In the genomic region with DNA sequence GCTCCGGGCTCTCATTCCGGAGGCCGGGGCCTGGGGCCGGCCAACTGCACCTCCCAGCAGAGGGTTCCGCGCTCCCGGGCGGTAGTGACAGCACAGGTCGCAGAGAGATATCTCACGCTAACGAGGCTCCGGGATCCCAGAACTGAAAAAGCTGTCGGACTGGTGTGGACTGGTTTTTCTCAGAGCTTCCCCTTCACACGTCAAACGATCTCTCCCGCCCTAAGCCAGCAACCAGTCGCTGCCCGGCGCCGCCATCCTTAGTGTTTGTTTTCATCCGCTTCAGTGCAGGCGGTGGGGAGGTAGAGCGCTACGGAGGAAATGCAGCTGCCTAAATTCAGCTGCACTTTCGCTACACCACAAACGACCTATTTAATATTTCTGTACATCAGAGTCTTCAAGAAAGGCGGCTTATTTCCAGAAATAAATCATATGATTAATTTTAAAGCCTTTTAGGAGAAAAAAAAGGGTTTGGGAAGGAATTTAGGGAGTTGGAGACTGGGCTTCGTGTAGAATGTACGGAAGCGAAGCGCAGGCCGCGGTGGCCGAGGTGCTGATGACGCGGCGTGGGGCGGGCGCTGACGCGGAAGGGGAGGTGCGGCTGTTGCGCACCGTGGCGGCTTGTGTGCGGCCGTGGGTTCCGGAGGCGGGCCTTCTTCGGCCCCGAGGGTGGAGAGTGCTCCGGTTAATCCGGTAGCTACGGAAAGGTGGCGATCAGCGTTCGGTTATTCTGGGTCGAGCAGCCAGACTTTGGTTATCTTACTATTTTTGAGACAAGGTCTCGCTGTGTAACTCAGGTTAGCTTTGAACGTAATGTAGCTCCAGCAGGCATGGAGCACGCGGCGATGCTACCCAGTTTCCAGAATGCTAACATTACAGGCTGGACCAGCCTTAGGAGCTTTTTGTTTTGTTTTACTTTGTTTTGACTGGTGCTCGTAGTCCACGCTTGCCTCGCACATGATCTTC, we compare ENCODE assay signal across 8 mouse cellular contexts. TPM values are rescaled to one million over a fixed set of nuclear protein-coding genes. Genes with fewer than 3 reads are reported as not detected.
DNase-seq lines count a peak whose midpoint lies in the region; ATAC-seq and TF ChIP-seq lines count a peak whose summit lies in the region.

A gene (minus strand): TSS at position 305 of the 963 bp plus-strand sequence.
A gene (plus strand): TSS at position 581 of the 963 bp plus-strand sequence.

- DNase-seq in ES-E14 (ENCODE audit: low read depth, low spot score), result peak; percentile 77
- peak; percentile 90 for DNase-seq in cerebellum, adult 11-12 months
- peak; percentile 93 for DNase-seq in heart, postnatal 4 days
- peak; percentile 85 to 89 for DNase-seq in layer of hippocampus, adult 8-10 months (ENCODE audit: low spot score in 2 of 2)
- peak; percentile 86 for DNase-seq in ovary, adult 18-20 months (ENCODE audit: low spot score)
- DNase-seq in thymus, postnatal 0 days (ENCODE audit: low spot score), result peak; percentile 95

- no peaks in the 10 kb centered on the region for H3K9me3 ChIP-seq in ES-E14 (ENCODE audit: control insufficient read depth, insufficient read depth, low read depth, low read length)
- H3K9me3 ChIP-seq in forebrain, embryonic 16.5 days (ENCODE audit: control insufficient read depth, low read length), result no peaks in the 10 kb centered on the region
- H3K9me3 ChIP-seq in lung, embryonic 15.5 days, result no peaks in the 10 kb centered on the region

- H3K27ac ChIP-seq in ES-E14 (ENCODE audit: insufficient read depth, low read depth, low read length, poor library complexity, severe bottlenecking), result peak within 1 kb of the TSS; percentile 85
- peak within 1 kb of the TSS; percentile 83 for H3K27ac ChIP-seq in forebrain, embryonic 16.5 days (ENCODE audit: low read length)
- peak within 1 kb of the TSS; percentile 75 for H3K27ac ChIP-seq in lung, embryonic 15.5 days

- no peaks in the 10 kb centered on the region for H3K27me3 ChIP-seq in forebrain, embryonic 16.5 days (replicated peaks; ENCODE audit: control insufficient read depth, insufficient read depth, low read length)
- H3K27me3 ChIP-seq in lung, embryonic 15.5 days, result no peaks in the 10 kb centered on the region

- H3K4me3 ChIP-seq in ES-E14 (ENCODE audit: insufficient read depth in 1 of 2, low read depth in 1 of 2, low read length in 2 of 2, poor library complexity in 1 of 2, severe bottlenecking in 1 of 2), result peak within 1 kb of the TSS; percentile 85 to 95
- peak within 1 kb of the TSS; percentile 99 for H3K4me3 ChIP-seq in forebrain, embryonic 16.5 days (replicated peaks; ENCODE audit: low read length)
- H3K4me3 ChIP-seq in lung, embryonic 15.5 days, result peak within 1 kb of the TSS; percentile 97

- H3K9ac ChIP-seq in ES-E14 (ENCODE audit: insufficient read depth, low read depth, low read length, poor library complexity, severe bottlenecking), result peak within 1 kb of the TSS; percentile 94
- peak within 1 kb of the TSS; percentile 87 for H3K9ac ChIP-seq in forebrain, embryonic 16.5 days (replicated peaks; ENCODE audit: low read depth, low read length)
- peak within 1 kb of the TSS; percentile 81 for H3K9ac ChIP-seq in lung, embryonic 15.5 days

- ATAC-seq in forebrain, embryonic 16.5 days, result peak; percentile 99
- ATAC-seq in lung, embryonic 15.5 days (ENCODE audit: borderline replicate concordance, extremely low read depth, low FRiP score, low TSS enrichment), result peak; percentile 99

- peaks cover 0 to 5% of the 10 kb centered on the region in 2 experiments; a peak in 2 of 4 replicates for H3K4me1 ChIP-seq in ES-E14 (ENCODE audit: control insufficient read depth in 2 of 2, insufficient read depth in 2 of 2, low read length in 2 of 2, poor library complexity in 1 of 2)
- H3K4me1 ChIP-seq in forebrain, embryonic 16.5 days (replicated peaks; ENCODE audit: control insufficient read depth, insufficient read depth, low read length), result peaks cover 17% of the 10 kb centered on the region
- peaks cover 18% of the 10 kb centered on the region for H3K4me1 ChIP-seq in lung, embryonic 15.5 days

- H3K36me3 ChIP-seq in ES-E14 (ENCODE audit: control insufficient read depth, insufficient read depth, low read length, poor library complexity, severe bottlenecking), result peaks cover 8% of the 10 kb centered on the region; the same call in 1 of the 2 replicates
- no peaks in the 10 kb centered on the region for H3K36me3 ChIP-seq in forebrain, embryonic 16.5 days (ENCODE audit: control insufficient read depth, insufficient read depth)
- no peaks in the 10 kb centered on the region for H3K36me3 ChIP-seq in lung, embryonic 15.5 days

- WGBS in forebrain, embryonic 16.5 days, result under 1% methylated on average over 66 of the region's 66 CpGs
- WGBS in lung, embryonic 15.5 days, result under 1% methylated on average over 66 of the region's 66 CpGs

- in situ Hi-C loops in ES-E14 (cut with MboI; ENCODE audit: low sequenced_read_pairs in 2 of 2, unreplicated experiment in 2 of 2), result no loop called here

- H3K4me2 ChIP-seq in forebrain, embryonic 16.5 days (ENCODE audit: low read length), result peak within 1 kb of the TSS; percentile 89
- H3K4me2 ChIP-seq in lung, embryonic 15.5 days, result peak within 1 kb of the TSS; percentile 80

TF ChIP-seq in ES-E14, 5 proteins besides CTCF, POLR2A, EP300 and RAD21:
- peak; percentile 45; the same call in 1 of the 2 replicates for TF ChIP-seq CHD2 (IDR thresholded peaks at IDR 0.05; ENCODE audit: low read depth, low read length)
- no peak for TF ChIP-seq MAFK (IDR thresholded peaks at IDR 0.05; ENCODE audit: insufficient read depth, low read depth, low read length)
- peak; percentile 100 for TF ChIP-seq ZC3H11A (IDR thresholded peaks at IDR 0.05; ENCODE audit: borderline replicate concordance, low read depth, low read length)
- peak; percentile 71; the same call in 1 of the 2 replicates for TF ChIP-seq HCFC1 (IDR thresholded peaks at IDR 0.05; ENCODE audit: borderline replicate concordance, insufficient read depth, low read length)

RNA-seq across cellular contexts. Expression of the first gene that starts in this region (rescaled TPM):
- 13.8 and 18.7 TPM in 2 replicates for total RNA-seq in ES-E14 (2012; rRNA removed)
- polyA plus RNA-seq in forebrain, embryonic 16.5 days (2015; fragmentation: Nextera tagmentation; extraction: Ambion mirVana), result 43.6 and 45.0 TPM in 2 replicates
- 10 to 100 TPM; 28.4 to 31.1 TPM for total RNA-seq in heart, postnatal 4 days (2021)
- 10 to 100 TPM; 67.1 to 87.7 (median 74.4) TPM for total RNA-seq in layer of hippocampus, adult 8-10 months (2022)
- 22.4 and 22.8 TPM in 2 replicates for polyA plus RNA-seq in lung, embryonic 15.5 days (2015; fragmentation: Nextera tagmentation; extraction: Ambion mirVana)
- 24.2 and 25.2 TPM in 2 replicates for polyA plus RNA-seq in thymus, postnatal 0 days (2015; fragmentation: Nextera tagmentation; extraction: Ambion mirVana)

RNA-seq across cellular contexts. Expression of the second gene that starts in this region (rescaled TPM):
- 17.0 and 18.4 TPM in 2 replicates for total RNA-seq in ES-E14 (2012; rRNA removed)
- polyA plus RNA-seq in forebrain, embryonic 16.5 days (2015; fragmentation: Nextera tagmentation; extraction: Ambion mirVana), result 20.9 and 22.5 TPM in 2 replicates
- total RNA-seq in heart, postnatal 4 days (2021), result 1 to 10 TPM; 4.3 to 4.5 TPM
- total RNA-seq in layer of hippocampus, adult 8-10 months (2022), result 10 to 100 TPM in 1 of 4 experiments, 1 to 10 TPM in 3; 6.7 to 10.7 (median 8.0) TPM
- 17.1 and 17.9 TPM in 2 replicates for polyA plus RNA-seq in lung, embryonic 15.5 days (2015; fragmentation: Nextera tagmentation; extraction: Ambion mirVana)
- polyA plus RNA-seq in thymus, postnatal 0 days (2015; fragmentation: Nextera tagmentation; extraction: Ambion mirVana), result 12.9 and 13.8 TPM in 2 replicates

Comparison
In these comparisons a context has a peak if more than half of its experiments do, and no peak if none do; other contexts are left out.
1. Peak in every context shown above with its lines: DNase-seq, ATAC-seq, H3K4me3 ChIP-seq and H3K27ac ChIP-seq.